10 mouse cellular contexts compared by ENCODE assay signal in the genomic region with DNA sequence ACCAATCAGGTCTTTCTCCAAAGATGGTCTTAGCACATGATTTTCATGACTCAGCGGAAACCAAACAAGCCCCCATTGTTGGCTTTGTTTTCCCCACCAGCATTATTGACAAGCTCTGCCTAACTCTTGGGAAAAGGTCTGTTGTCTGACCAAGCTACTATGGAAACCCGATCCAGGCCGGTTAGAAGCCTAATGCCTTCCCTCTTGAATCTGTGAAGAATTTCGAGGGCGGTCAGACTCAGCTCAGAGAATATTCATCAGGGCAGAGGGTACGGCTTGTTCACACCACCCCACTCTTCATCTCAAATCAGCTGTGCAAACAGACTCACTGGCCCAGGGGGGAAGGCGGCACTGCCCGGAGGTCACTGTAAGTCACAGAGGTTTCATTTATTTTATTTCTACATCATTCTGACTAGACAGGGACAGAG.
DNase-seq lines count a peak whose midpoint lies in the region; ATAC-seq and TF ChIP-seq lines count a peak whose summit lies in the region.
"Had no signal": no experiment of that assay in that cellular context is flagged by ENCODE, and none has a peak within 500 bp of the region (broad histone marks: within the 10 kb centered on the region; RNA-seq: fewer than 3 reads in every experiment).

No protein-coding gene starts in this region.

- H3K9me3 ChIP-seq in embryonic facial prominence, embryonic 11.5 days (replicated peaks; ENCODE audit: control insufficient read depth, low read length): no peaks in the 10 kb centered on the region
- H3K9me3 ChIP-seq in hindbrain, embryonic 16.5 days (ENCODE audit: control insufficient read depth, low read length): no peaks in the 10 kb centered on the region
- no peaks in the 10 kb centered on the region for H3K9me3 ChIP-seq in midbrain, postnatal 0 days (ENCODE audit: low read length)
- H3K9me3 ChIP-seq in intestine, embryonic 15.5 days: no peaks in the 10 kb centered on the region
- H3K9me3 ChIP-seq: limb, embryonic 15.5 days had no signal

- no peak for TF ChIP-seq CTCF in midbrain, postnatal 0 days (IDR thresholded peaks at IDR 0.05)

- H3K27ac ChIP-seq in embryonic facial prominence, embryonic 11.5 days (replicated peaks; ENCODE audit: low read depth, low read length): no peak overlapping the region
- no peak overlapping the region for H3K27ac ChIP-seq in hindbrain, embryonic 16.5 days (ENCODE audit: low read depth, low read length)
- H3K27ac ChIP-seq in midbrain, postnatal 0 days (ENCODE audit: low read depth, low read length): 0 out of 2 replicates have a peak overlapping the region, but pooled peaks have one; percentile 12
- H3K27ac ChIP-seq in intestine, embryonic 15.5 days: no peak overlapping the region
- H3K27ac ChIP-seq: embryonic facial prominence, embryonic 13.5 days; limb, embryonic 15.5 days had no signal

- H3K4me3 ChIP-seq in embryonic facial prominence, embryonic 11.5 days (ENCODE audit: low read depth, low read length): no peak overlapping the region
- no peak overlapping the region for H3K4me3 ChIP-seq in hindbrain, embryonic 16.5 days (ENCODE audit: low read length)
- H3K4me3 ChIP-seq in midbrain, postnatal 0 days (ENCODE audit: low read depth, low read length): no peak overlapping the region
- no peak overlapping the region for H3K4me3 ChIP-seq in intestine, embryonic 15.5 days (replicated peaks)
- H3K4me3 ChIP-seq: embryonic facial prominence, embryonic 13.5 days; limb, embryonic 15.5 days had no signal

- 11% methylated on average over 8 of the region's 8 CpGs for WGBS in embryonic facial prominence, embryonic 11.5 days
- 14% methylated on average over 8 of the region's 8 CpGs for WGBS in hindbrain, embryonic 16.5 days
- WGBS in midbrain, postnatal 0 days: 17% methylated on average over 8 of the region's 8 CpGs
- 41% methylated on average over 8 of the region's 8 CpGs for WGBS in intestine, embryonic 15.5 days

- peak; percentile 62; the same call in 1 of the 2 replicates for ATAC-seq in embryonic facial prominence, embryonic 11.5 days (replicated peaks; ENCODE audit: insufficient number of reproducible peaks, low FRiP score, low TSS enrichment, low read depth)
- peak; percentile 63 for ATAC-seq in hindbrain, embryonic 16.5 days
- ATAC-seq in midbrain, postnatal 0 days (ENCODE audit: low FRiP score): no peak
- ATAC-seq in intestine, embryonic 15.5 days: no peak

- no peaks in the 10 kb centered on the region for H3K36me3 ChIP-seq in embryonic facial prominence, embryonic 11.5 days (replicated peaks; ENCODE audit: control insufficient read depth, insufficient read depth, low read depth, low read length)
- H3K36me3 ChIP-seq in hindbrain, embryonic 16.5 days (ENCODE audit: control insufficient read depth, insufficient read depth, low read length): no peaks in the 10 kb centered on the region
- H3K36me3 ChIP-seq in midbrain, postnatal 0 days (ENCODE audit: insufficient read depth, low read length): no peaks in the 10 kb centered on the region
- H3K36me3 ChIP-seq in intestine, embryonic 15.5 days: no peaks in the 10 kb centered on the region
- H3K36me3 ChIP-seq: embryonic facial prominence, embryonic 13.5 days; limb, embryonic 15.5 days had no signal

- no peak overlapping the region for H3K9ac ChIP-seq in embryonic facial prominence, embryonic 11.5 days (replicated peaks; ENCODE audit: low read length)
- no peak overlapping the region for H3K9ac ChIP-seq in hindbrain, embryonic 16.5 days (ENCODE audit: low read depth, low read length)
- H3K9ac ChIP-seq in midbrain, postnatal 0 days (replicated peaks; ENCODE audit: low read length, poor library complexity, severe bottlenecking): no peak overlapping the region
- no peak overlapping the region for H3K9ac ChIP-seq in intestine, embryonic 15.5 days
- H3K9ac ChIP-seq: embryonic facial prominence, embryonic 13.5 days; limb, embryonic 15.5 days had no signal

- no peak overlapping the region for H3K4me2 ChIP-seq in embryonic facial prominence, embryonic 11.5 days (ENCODE audit: low read depth, low read length)
- no peak overlapping the region for H3K4me2 ChIP-seq in hindbrain, embryonic 16.5 days (ENCODE audit: low read length)
- no peak overlapping the region for H3K4me2 ChIP-seq in midbrain, postnatal 0 days (ENCODE audit: low read depth, low read length, poor library complexity, severe bottlenecking)
- no peak overlapping the region for H3K4me2 ChIP-seq in intestine, embryonic 15.5 days (replicated peaks)
- H3K4me2 ChIP-seq: embryonic facial prominence, embryonic 13.5 days; limb, embryonic 15.5 days had no signal

- DNase-seq in cerebellum, adult 9-10 months: peak; percentile 15
- no peak for DNase-seq in cerebellum, postnatal 4 days (ENCODE audit: low spot score in 2 of 2)
- DNase-seq in embryonic facial prominence, embryonic 11.5 days (ENCODE audit: low spot score): peak; percentile 72
- DNase-seq in midbrain, postnatal 0 days (ENCODE audit: low spot score): peak; percentile 47
- no peak for DNase-seq in right cerebral cortex, postnatal 36 days (ENCODE audit: low spot score in 2 of 2)
- DNase-seq in urinary bladder, postnatal 4 days (ENCODE audit: low spot score in 2 of 2): no peak

- H3K27me3 ChIP-seq in embryonic facial prominence, embryonic 11.5 days (ENCODE audit: control insufficient read depth, insufficient read depth, low read length): no peaks in the 10 kb centered on the region
- no peaks in the 10 kb centered on the region for H3K27me3 ChIP-seq in hindbrain, embryonic 16.5 days (replicated peaks; ENCODE audit: control insufficient read depth, insufficient read depth, low read length)
- H3K27me3 ChIP-seq in midbrain, postnatal 0 days (ENCODE audit: insufficient read depth, low read length): no peaks in the 10 kb centered on the region
- H3K27me3 ChIP-seq in intestine, embryonic 15.5 days (replicated peaks): no peaks in the 10 kb centered on the region
- H3K27me3 ChIP-seq: embryonic facial prominence, embryonic 13.5 days; limb, embryonic 15.5 days had no signal

- no peaks in the 10 kb centered on the region for H3K4me1 ChIP-seq in embryonic facial prominence, embryonic 11.5 days (ENCODE audit: control insufficient read depth, insufficient read depth, low read length)
- peaks cover 3% of the 10 kb centered on the region; the same call in 1 of the 2 replicates for H3K4me1 ChIP-seq in hindbrain, embryonic 16.5 days (ENCODE audit: control insufficient read depth, insufficient read depth, low read depth, low read length)
- no peaks in the 10 kb centered on the region for H3K4me1 ChIP-seq in midbrain, postnatal 0 days (ENCODE audit: insufficient read depth, low read length)
- H3K4me1 ChIP-seq in intestine, embryonic 15.5 days (replicated peaks): no peaks in the 10 kb centered on the region
- H3K4me1 ChIP-seq: limb, embryonic 15.5 days had no signal

Comparison
In these comparisons a context has a peak if more than half of its experiments do, and no peak if none do; other contexts are left out.
1. DNase-seq: peak in cerebellum, adult 9-10 months (single experiment), embryonic facial prominence, embryonic 11.5 days (single experiment) and midbrain, postnatal 0 days (single experiment); none in cerebellum, postnatal 4 days (0 of 2), right cerebral cortex, postnatal 36 days (0 of 2) and urinary bladder, postnatal 4 days (0 of 2).
2. ATAC-seq: peak in embryonic facial prominence, embryonic 11.5 days (single experiment) and hindbrain, embryonic 16.5 days (single experiment); none in midbrain, postnatal 0 days (single experiment) and intestine, embryonic 15.5 days (single experiment).